Mouse (Mus musculus): Measurements from ENCODE around the gene Rtkn2. TPM values are rescaled to one million over a fixed set of nuclear protein-coding genes. Genes with fewer than 3 reads are reported as not detected.

Gene Rtkn2
- polyA plus RNA-seq (2015; fragmentation: Nextera tagmentation; extraction: Ambion mirVana) = 4.1 and 5.0 TPM in 2 replicates

- H3K4me1 ChIP-seq (ENCODE audit: control insufficient read depth, insufficient read depth, low read length) = peaks cover 5% of the 10 kb centered on the region; the same call in 1 of the 2 replicates
- peak within 1 kb of the TSS; percentile 95 for H3K4me2 ChIP-seq (ENCODE audit: low read depth, low read length)
- H3K9ac ChIP-seq (ENCODE audit: low read depth, low read length) = peak within 1 kb of the TSS; percentile 74
- peak within 1 kb of the TSS; percentile 84 for H3K4me3 ChIP-seq (ENCODE audit: low read length)
- H3K36me3 ChIP-seq (ENCODE audit: control insufficient read depth, insufficient read depth, low read length) = no peaks in the 10 kb centered on the region
- peak within 1 kb of the TSS; percentile 48; the same call in 1 of the 2 replicates for H3K27ac ChIP-seq (ENCODE audit: low read length)
- ATAC-seq = peak; percentile 97
- no peaks in the 10 kb centered on the region for H3K9me3 ChIP-seq (ENCODE audit: control insufficient read depth, low read length)
- under 1% methylated on average over 57 of the region's 57 CpGs for WGBS
- H3K27me3 ChIP-seq (replicated peaks; ENCODE audit: control insufficient read depth, insufficient read depth, low read length) = no peaks in the 10 kb centered on the region
These were observed at the start of gene Rtkn2 for GRCm38 (mm10) chr10:67979401-67980157. Rtkn2 (plus strand) TSS chr10:67979570.

- ATAC-seq = no peak
- no peak overlapping the region for H3K4me2 ChIP-seq (ENCODE audit: low read depth, low read length)
- no peak overlapping the region for H3K4me3 ChIP-seq (ENCODE audit: low read length)
- no peak overlapping the region for H3K9ac ChIP-seq (ENCODE audit: low read depth, low read length)
- H3K27ac ChIP-seq (ENCODE audit: low read length) = no peak overlapping the region
- H3K27me3 ChIP-seq (replicated peaks; ENCODE audit: control insufficient read depth, insufficient read depth, low read length) = no peaks in the 10 kb centered on the region
- H3K36me3 ChIP-seq (ENCODE audit: control insufficient read depth, insufficient read depth, low read length) = no peaks in the 10 kb centered on the region
- whole genome bisulfite sequencing = 85% methylated on average over 4 of the region's 4 CpGs
- no peaks in the 10 kb centered on the region for H3K4me1 ChIP-seq (ENCODE audit: control insufficient read depth, insufficient read depth, low read length)
- H3K9me3 ChIP-seq (ENCODE audit: control insufficient read depth, low read length) = no peaks in the 10 kb centered on the region
These were observed 48.0 kb upstream of the Rtkn2 start for GRCm38 (mm10) chr10:67931328-67931727.

- Histone ChIP-seq H3K9me3 (ENCODE audit: control insufficient read depth, low read length) (no peaks in the 10 kb centered on the region), H3K4me2 (ENCODE audit: low read depth, low read length) (no peak overlapping the region), H3K4me3 (ENCODE audit: low read length) (no peak overlapping the region), H3K9ac (ENCODE audit: low read depth, low read length) (no peak overlapping the region), H3K27ac (ENCODE audit: low read length) (no peak overlapping the region), H3K36me3 (ENCODE audit: control insufficient read depth, insufficient read depth, low read length) (no peaks in the 10 kb centered on the region), H3K4me1 (ENCODE audit: control insufficient read depth, insufficient read depth, low read length) (no peaks in the 10 kb centered on the region), H3K27me3 (replicated peaks; ENCODE audit: control insufficient read depth, insufficient read depth, low read length) (no peaks in the 10 kb centered on the region)
- WGBS = 88% methylated on average over 11 of the region's 11 CpGs
- no peak for ATAC-seq
These were observed 46.6 kb upstream of the Rtkn2 start for GRCm38 (mm10) chr10:67932780-67933179.

- Histone ChIP-seq H3K9me3 (ENCODE audit: control insufficient read depth, low read length) (no peaks in the 10 kb centered on the region), H3K36me3 (ENCODE audit: control insufficient read depth, insufficient read depth, low read length) (no peaks in the 10 kb centered on the region), H3K4me3 (ENCODE audit: low read length) (no peak overlapping the region), H3K4me2 (ENCODE audit: low read depth, low read length) (no peak overlapping the region), H3K27me3 (replicated peaks; ENCODE audit: control insufficient read depth, insufficient read depth, low read length) (no peaks in the 10 kb centered on the region), H3K27ac (ENCODE audit: low read length) (no peak overlapping the region), H3K4me1 (ENCODE audit: control insufficient read depth, insufficient read depth, low read length) (no peaks in the 10 kb centered on the region), H3K9ac (ENCODE audit: low read depth, low read length) (no peak overlapping the region)
- ATAC-seq = no peak
- WGBS = 55% methylated on average over 4 of the region's 4 CpGs
These were observed 42.4 kb upstream of the Rtkn2 start for GRCm38 (mm10) chr10:67936944-67937343.

- no peaks in the 10 kb centered on the region for H3K4me1 ChIP-seq (ENCODE audit: control insufficient read depth, insufficient read depth, low read length)
- H3K9ac ChIP-seq (ENCODE audit: low read depth, low read length) = no peak overlapping the region
- no peaks in the 10 kb centered on the region for H3K36me3 ChIP-seq (ENCODE audit: control insufficient read depth, insufficient read depth, low read length)
- H3K27ac ChIP-seq (ENCODE audit: low read length) = no peak overlapping the region
- H3K4me3 ChIP-seq (ENCODE audit: low read length) = no peak overlapping the region
- WGBS = 77% methylated on average over 5 of the region's 5 CpGs
- ATAC-seq = no peak
- no peak overlapping the region for H3K4me2 ChIP-seq (ENCODE audit: low read depth, low read length)
- no peaks in the 10 kb centered on the region for H3K27me3 ChIP-seq (replicated peaks; ENCODE audit: control insufficient read depth, insufficient read depth, low read length)
- H3K9me3 ChIP-seq (ENCODE audit: control insufficient read depth, low read length) = no peaks in the 10 kb centered on the region
These were observed 41.6 kb upstream of the Rtkn2 start for GRCm38 (mm10) chr10:67937775-67938174.

GRCm38 (mm10) chr10:67939546-67939945 is 39.8 kb upstream of the Rtkn2 start:
- Histone ChIP-seq H3K9ac (ENCODE audit: low read depth, low read length) (no peak overlapping the region), H3K4me2 (ENCODE audit: low read depth, low read length) (no peak overlapping the region), H3K4me1 (ENCODE audit: control insufficient read depth, insufficient read depth, low read length) (no peaks in the 10 kb centered on the region), H3K4me3 (ENCODE audit: low read length) (no peak overlapping the region), H3K27ac (ENCODE audit: low read length) (no peak overlapping the region), H3K36me3 (ENCODE audit: control insufficient read depth, insufficient read depth, low read length) (no peaks in the 10 kb centered on the region), H3K9me3 (ENCODE audit: control insufficient read depth, low read length) (no peaks in the 10 kb centered on the region), H3K27me3 (replicated peaks; ENCODE audit: control insufficient read depth, insufficient read depth, low read length) (no peaks in the 10 kb centered on the region)
- ATAC-seq = no peak
- WGBS = 74% methylated on average over 12 of the region's 12 CpGs

- 87% methylated on average over 4 of the region's 4 CpGs for WGBS
- Histone ChIP-seq H3K4me3 (ENCODE audit: low read length) (no peak overlapping the region), H3K36me3 (ENCODE audit: control insufficient read depth, insufficient read depth, low read length) (no peaks in the 10 kb centered on the region), H3K9ac (ENCODE audit: low read depth, low read length) (no peak overlapping the region), H3K9me3 (ENCODE audit: control insufficient read depth, low read length) (no peaks in the 10 kb centered on the region), H3K27me3 (replicated peaks; ENCODE audit: control insufficient read depth, insufficient read depth, low read length) (no peaks in the 10 kb centered on the region), H3K4me1 (ENCODE audit: control insufficient read depth, insufficient read depth, low read length) (no peaks in the 10 kb centered on the region), H3K27ac (ENCODE audit: low read length) (no peak overlapping the region), H3K4me2 (ENCODE audit: low read depth, low read length) (no peak overlapping the region)
- ATAC-seq = no peak
These were observed 35.9 kb upstream of the Rtkn2 start for GRCm38 (mm10) chr10:67943513-67943912.

- 65% methylated on average over 8 of the region's 8 CpGs for WGBS
- ATAC-seq = no peak
- no peaks in the 10 kb centered on the region for H3K36me3 ChIP-seq (ENCODE audit: control insufficient read depth, insufficient read depth, low read length)
These were observed 29.2 kb upstream of the Rtkn2 start for GRCm38 (mm10) chr10:67950059-67950748.

GRCm38 (mm10) chr10:67951690-67952089 is 27.7 kb upstream of the Rtkn2 start:
- Histone ChIP-seq H3K4me1 (ENCODE audit: control insufficient read depth, insufficient read depth, low read length) (no peaks in the 10 kb centered on the region), H3K27me3 (replicated peaks; ENCODE audit: control insufficient read depth, insufficient read depth, low read length) (no peaks in the 10 kb centered on the region), H3K4me3 (ENCODE audit: low read length) (no peak overlapping the region), H3K36me3 (ENCODE audit: control insufficient read depth, insufficient read depth, low read length) (no peaks in the 10 kb centered on the region), H3K27ac (ENCODE audit: low read length) (no peak overlapping the region), H3K9me3 (ENCODE audit: control insufficient read depth, low read length) (no peaks in the 10 kb centered on the region), H3K4me2 (ENCODE audit: low read depth, low read length) (no peak overlapping the region), H3K9ac (ENCODE audit: low read depth, low read length) (no peak overlapping the region)
- 61% methylated on average over 4 of the region's 4 CpGs for WGBS
- no peak for ATAC-seq

More at GRCm38 (mm10) chr10:67950059-67950748, 29.2 kb upstream of the Rtkn2 start:
- no peak overlapping the region for H3K27ac ChIP-seq (ENCODE audit: low read length)
- H3K9me3 ChIP-seq (ENCODE audit: control insufficient read depth, low read length) = no peaks in the 10 kb centered on the region
- no peaks in the 10 kb centered on the region for H3K27me3 ChIP-seq (replicated peaks; ENCODE audit: control insufficient read depth, insufficient read depth, low read length)
- no peaks in the 10 kb centered on the region for H3K4me1 ChIP-seq (ENCODE audit: control insufficient read depth, insufficient read depth, low read length)
- no peak overlapping the region for H3K9ac ChIP-seq (ENCODE audit: low read depth, low read length)
- H3K4me3 ChIP-seq (ENCODE audit: low read length) = no peak overlapping the region
- H3K4me2 ChIP-seq (ENCODE audit: low read depth, low read length) = no peak overlapping the region
